Mouse (Mus musculus) heart, embryonic 10.5 days (tissue): ENCODE measurements around the gene Polr3k. TPM values are rescaled to one million over a fixed set of nuclear protein-coding genes. Genes with fewer than 3 reads are reported as not detected.

Experiments
- DNase-seq: peaks from one replicate; pipeline ENCODE4 v3.0.0-alpha.2; 2017; ENCODE audit warnings: low spot score
- H3K27ac ChIP-seq: fragments of 300-500 bp; sonication (generic); 2 replicates; pipeline ENCODE4 v1.5.1; 2016; ENCODE audit warnings: mild to moderate bottlenecking
- H3K27me3 ChIP-seq: fragments of 300-500 bp; sonication (generic); 2 replicates; pipeline ENCODE4 v1.6.1; 2016; ENCODE audit warnings: mild to moderate bottlenecking; ENCODE audit not compliant: poor library complexity, insufficient read depth, severe bottlenecking
- H3K36me3 ChIP-seq: fragments of 300-500 bp; sonication (generic); 2 replicates; pipeline ENCODE4 v1.6.1; 2016; ENCODE audit warnings: mild to moderate bottlenecking, moderate library complexity
- H3K4me1 ChIP-seq: fragments of 300-500 bp; sonication (generic); 2 replicates; pipeline ENCODE4 v1.6.1; 2016; ENCODE audit warnings: mild to moderate bottlenecking
- H3K4me3 ChIP-seq: fragments of 300-500 bp; sonication (generic); 2 replicates; pipeline ENCODE4 v1.5.1; 2016; ENCODE audit warnings: mild to moderate bottlenecking, moderate library complexity
- H3K9me3 ChIP-seq: fragments of 300-500 bp; sonication (generic); 2 replicates; pipeline ENCODE4 v1.6.1; 2016; ENCODE audit warnings: mild to moderate bottlenecking, moderate library complexity
- WGBS: fragments of 180-500 bp; shearing (Covaris S2); methylation state at CpG from one replicate; pipeline ENCODE4 v1.1.7; 2016; 5-methylcytosine and 5-hydroxymethylcytosine counted together
- polyA plus RNA-seq: library from polyadenylated mRNA; unstranded; fragments of >200 nt; fragmentation: Nextera tagmentation; extraction: Ambion mirVana; gene quantifications from 2 replicates; pipeline ENCODE4 v1.2.1, GENCODE M21; 2016

Gene Polr3k
- polyA plus RNA-seq, result 63.4 and 74.1 TPM in 2 replicates

DNA sequence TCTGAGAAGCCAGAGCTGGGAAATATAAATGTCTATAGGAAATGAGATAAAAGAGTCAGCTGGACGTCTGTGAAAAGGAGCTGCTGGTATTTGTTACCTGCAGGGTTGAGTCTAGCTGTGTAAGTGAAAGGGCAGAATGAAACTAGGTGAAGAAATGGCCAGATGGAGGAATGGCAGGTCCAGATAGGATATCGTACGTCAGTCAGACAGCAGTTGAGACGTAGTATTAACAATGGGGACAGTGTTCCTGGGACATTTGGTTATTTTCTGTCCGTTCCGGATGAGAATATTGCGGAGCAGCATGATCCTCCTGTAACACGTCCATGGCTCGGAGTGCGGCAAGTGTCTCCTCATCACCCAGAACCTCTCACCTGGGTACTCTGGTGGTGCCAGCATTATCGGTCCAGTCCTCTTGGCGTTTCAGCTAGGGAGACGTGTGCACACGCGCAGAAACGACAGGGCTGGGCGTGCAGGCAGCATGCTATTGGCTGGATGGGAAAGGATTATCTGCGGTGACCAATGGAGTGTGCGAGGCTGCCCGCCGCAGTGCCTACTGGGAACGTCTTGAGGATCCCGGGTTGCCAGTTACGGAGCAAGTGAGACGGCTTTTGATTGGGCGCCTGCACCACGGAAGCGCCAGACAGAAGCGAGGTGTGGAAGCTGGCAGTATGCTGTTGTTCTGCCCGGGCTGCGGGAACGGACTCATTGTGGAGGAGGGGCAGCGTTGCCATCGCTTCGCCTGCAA, at the start of gene Polr3k:
Polr3k (plus strand) TSS at position 547 of the 745 bp plus-strand sequence.
- Histone ChIP-seq H3K36me3 (peaks cover 11% of the 10 kb centered on the region), H3K27ac (peak within 1 kb of the TSS; percentile 91), H3K4me3 (peak within 1 kb of the TSS; percentile 84), H3K9me3 (no peaks in the 10 kb centered on the region), H3K4me1 (peaks cover 12% of the 10 kb centered on the region), H3K27me3 (no peaks in the 10 kb centered on the region)
- WGBS, result under 1% methylated on average over 35 of the region's 35 CpGs
- DNase-seq, result peak; percentile 99

DNA sequence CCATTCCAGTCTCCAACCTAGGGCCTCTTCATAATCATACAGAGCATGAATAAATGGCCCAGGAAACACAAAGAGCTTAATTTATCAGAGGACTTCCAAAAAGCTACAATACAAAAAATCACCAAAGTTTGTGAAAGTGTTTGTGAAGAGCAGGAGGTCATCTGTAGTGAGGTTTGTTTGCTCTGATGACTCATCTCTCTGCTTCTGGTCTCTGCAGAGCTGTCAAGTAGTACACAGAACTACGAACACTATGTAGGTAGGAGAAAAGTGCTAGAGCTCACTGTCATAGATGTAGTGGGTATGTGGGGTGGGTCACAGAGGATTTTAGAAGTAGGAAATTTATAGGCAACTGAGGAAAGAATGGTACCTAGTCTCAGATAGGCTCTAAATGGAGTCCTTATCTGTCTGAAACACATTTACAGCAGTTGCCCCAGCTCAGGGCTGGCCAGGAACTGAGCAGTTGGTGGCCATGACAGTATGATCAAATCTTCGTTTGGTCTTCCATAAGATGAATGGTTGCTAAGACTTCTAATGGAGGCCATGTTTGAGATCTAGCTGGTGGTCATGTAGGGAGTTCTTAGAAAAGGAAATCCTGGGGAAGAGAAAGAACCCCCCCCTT, 35.0 kb upstream of the Polr3k start:
- H3K36me3 ChIP-seq, result no peaks in the 10 kb centered on the region
- no peak for DNase-seq
- 61% methylated on average over 2 of the region's 2 CpGs for WGBS
- no peak overlapping the region for H3K27ac ChIP-seq
- H3K9me3 ChIP-seq, result no peaks in the 10 kb centered on the region
- H3K27me3 ChIP-seq, result no peaks in the 10 kb centered on the region; the same call in 1 of the 2 replicates
- no peaks in the 10 kb centered on the region for H3K4me1 ChIP-seq
- H3K4me3 ChIP-seq, result no peak overlapping the region

DNA sequence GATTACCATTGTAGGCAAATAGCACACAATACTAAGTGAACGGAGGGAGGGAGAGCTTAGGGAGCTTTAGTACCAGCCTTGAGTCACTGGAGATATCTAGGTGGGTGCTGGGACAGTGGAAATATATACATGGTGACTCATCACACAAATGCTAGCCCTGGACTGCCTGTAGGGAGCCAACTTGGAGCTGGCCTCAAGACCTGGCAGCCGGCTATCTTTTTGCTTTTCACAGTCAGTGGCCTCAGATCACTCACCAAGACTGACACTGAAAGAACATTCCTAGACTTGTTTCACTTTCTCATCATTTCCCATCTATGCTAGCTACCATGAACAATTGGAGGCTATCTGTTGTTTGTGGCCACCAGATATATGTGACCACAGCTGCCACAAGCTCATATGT, 31.4 kb upstream of the Polr3k start:
- DNase-seq, result no peak
- H3K4me3 ChIP-seq, result no peak overlapping the region
- no peaks in the 10 kb centered on the region; the same call in 1 of the 2 replicates for H3K27me3 ChIP-seq
- H3K9me3 ChIP-seq, result no peaks in the 10 kb centered on the region
- H3K27ac ChIP-seq, result no peak overlapping the region
- H3K36me3 ChIP-seq, result no peaks in the 10 kb centered on the region
- 69% methylated on average over 2 of the region's 2 CpGs for WGBS
- no peaks in the 10 kb centered on the region for H3K4me1 ChIP-seq

- H3K4me3 ChIP-seq, result peak within 1 kb of the TSS; percentile 88
Observed at GRCm38 (mm10) chr2:181837372-181838292, 26.5 kb upstream of the Polr3k start, which contains the start of gene Pcmtd2. Gene Pcmtd2 (plus strand): TSS chr2:181837854.

DNA sequence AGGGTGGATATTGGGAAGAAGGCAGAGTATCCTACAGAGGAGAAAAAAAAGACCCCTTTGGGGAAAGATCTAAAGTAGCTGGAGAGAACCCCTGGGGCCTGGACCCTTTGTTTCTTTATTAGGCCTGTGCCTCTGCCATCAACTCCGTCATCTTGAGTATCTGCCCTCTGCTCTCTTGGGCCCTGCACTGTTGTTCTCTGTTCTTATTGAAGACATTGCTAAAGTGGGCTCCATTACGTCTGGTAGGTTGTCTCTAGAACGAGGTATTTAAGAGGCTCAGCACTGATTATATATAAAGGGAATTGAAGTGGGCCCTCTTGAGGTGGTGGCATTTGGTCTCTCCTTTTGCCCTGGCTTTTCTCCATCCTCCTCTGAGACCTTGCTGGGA, 25.9 kb upstream of the Polr3k start:
- peaks cover 9% of the 10 kb centered on the region; the same call in 1 of the 2 replicates for H3K4me1 ChIP-seq
- H3K27ac ChIP-seq, result peak overlapping the region; percentile 92
- no peak for DNase-seq

More at GRCm38 (mm10) chr2:181837372-181838292, 26.5 kb upstream of the Polr3k start, which contains the start of gene Pcmtd2:
- Histone ChIP-seq H3K36me3 (peaks cover 4% of the 10 kb centered on the region), H3K4me1 (peaks cover 9% of the 10 kb centered on the region; the same call in 1 of the 2 replicates), H3K27me3 (no peaks in the 10 kb centered on the region), H3K9me3 (no peaks in the 10 kb centered on the region), H3K27ac (peak within 1 kb of the TSS; percentile 92)
- peak; percentile 97 for DNase-seq
- under 1% methylated on average over 35 of the region's 35 CpGs for WGBS

DNA sequence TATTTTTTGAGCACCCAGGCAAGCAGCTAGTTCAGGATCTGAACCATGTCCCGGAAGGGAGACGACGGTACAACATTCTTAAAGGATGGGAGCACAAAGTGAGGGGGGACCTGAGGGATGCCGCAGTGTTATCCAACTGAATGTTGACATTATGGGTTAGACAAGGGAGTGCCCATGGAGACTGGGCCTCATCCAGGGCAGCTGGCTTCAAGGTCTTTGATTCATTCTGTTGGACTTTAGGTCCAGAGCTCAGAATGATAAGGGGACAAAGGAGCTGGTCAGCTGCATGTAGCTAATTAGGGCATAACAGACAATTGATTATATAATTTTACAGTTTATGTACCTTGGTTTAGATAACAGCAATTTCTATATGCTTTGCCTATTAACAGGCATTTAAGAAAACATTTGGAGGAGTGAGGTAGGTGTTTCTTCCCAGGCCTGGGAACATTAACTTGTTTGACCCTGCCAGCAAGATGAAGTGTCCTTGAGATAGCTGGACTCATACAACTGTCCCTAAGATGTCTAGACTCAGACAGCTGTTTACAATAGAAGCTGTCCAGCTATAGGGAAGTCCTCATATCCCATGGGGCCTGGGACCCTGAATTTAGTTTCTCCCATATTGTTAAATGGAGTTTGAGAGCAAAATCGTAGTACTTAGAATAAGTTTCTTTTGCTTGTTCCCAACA, 18.3 kb upstream of the Polr3k start:
- WGBS, result 88% methylated on average over 5 of the region's 5 CpGs
- peaks cover 43% of the 10 kb centered on the region for H3K36me3 ChIP-seq
- no peak overlapping the region for H3K27ac ChIP-seq
- H3K27me3 ChIP-seq, result no peaks in the 10 kb centered on the region
- H3K4me3 ChIP-seq, result no peak overlapping the region
- no peaks in the 10 kb centered on the region for H3K4me1 ChIP-seq
- no peaks in the 10 kb centered on the region for H3K9me3 ChIP-seq
- no peak for DNase-seq

More for the DNA sequence above, 25.9 kb upstream of the Polr3k start:
- Histone ChIP-seq H3K36me3 (peaks cover 6% of the 10 kb centered on the region), H3K27me3 (no peaks in the 10 kb centered on the region), H3K4me3 (peak overlapping the region; percentile 88), H3K9me3 (no peaks in the 10 kb centered on the region)
- 0% methylated on average over 3 of the region's 3 CpGs for whole genome bisulfite sequencing

- under 1% methylated on average over 22 of the region's 22 CpGs for WGBS
- DNase-seq, result no peak
- Histone ChIP-seq H3K4me1 (peaks cover 12% of the 10 kb centered on the region), H3K36me3 (peaks cover 16% of the 10 kb centered on the region), H3K27ac (peak overlapping the region; percentile 91), H3K9me3 (no peaks in the 10 kb centered on the region), H3K4me3 (peak overlapping the region; percentile 84), H3K27me3 (no peaks in the 10 kb centered on the region)
Observed at GRCm38 (mm10) chr2:181864536-181864860, 361 bp downstream of the Polr3k start.

DNA sequence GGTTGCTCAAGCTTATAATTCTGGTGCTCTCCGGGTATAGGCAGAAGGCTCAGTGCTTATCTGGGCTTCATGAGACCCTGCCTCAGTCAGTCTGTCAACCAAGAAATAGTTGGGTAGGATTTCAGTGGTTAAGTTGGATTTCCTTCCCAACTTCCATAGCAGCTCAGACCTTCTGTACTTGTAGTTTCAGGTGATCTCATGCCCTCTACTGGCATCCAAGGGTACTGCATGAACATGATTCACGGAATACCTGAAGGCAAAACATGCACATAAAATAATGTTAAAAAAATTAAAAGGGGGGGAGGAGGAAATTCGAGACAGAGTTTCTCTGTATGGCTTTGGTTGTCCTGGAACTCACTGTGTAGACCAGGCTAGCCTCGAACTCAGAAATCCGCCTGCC, 2.8 kb downstream of the Polr3k start:
- peaks cover 27% of the 10 kb centered on the region for H3K36me3 ChIP-seq
- H3K4me3 ChIP-seq, result no peak overlapping the region
- no peaks in the 10 kb centered on the region for H3K27me3 ChIP-seq
- no peak overlapping the region for H3K27ac ChIP-seq
- H3K4me1 ChIP-seq, result peaks cover 12% of the 10 kb centered on the region
- no peak for DNase-seq
- no peaks in the 10 kb centered on the region for H3K9me3 ChIP-seq
- WGBS, result 64% methylated on average over 5 of the region's 5 CpGs

DNA sequence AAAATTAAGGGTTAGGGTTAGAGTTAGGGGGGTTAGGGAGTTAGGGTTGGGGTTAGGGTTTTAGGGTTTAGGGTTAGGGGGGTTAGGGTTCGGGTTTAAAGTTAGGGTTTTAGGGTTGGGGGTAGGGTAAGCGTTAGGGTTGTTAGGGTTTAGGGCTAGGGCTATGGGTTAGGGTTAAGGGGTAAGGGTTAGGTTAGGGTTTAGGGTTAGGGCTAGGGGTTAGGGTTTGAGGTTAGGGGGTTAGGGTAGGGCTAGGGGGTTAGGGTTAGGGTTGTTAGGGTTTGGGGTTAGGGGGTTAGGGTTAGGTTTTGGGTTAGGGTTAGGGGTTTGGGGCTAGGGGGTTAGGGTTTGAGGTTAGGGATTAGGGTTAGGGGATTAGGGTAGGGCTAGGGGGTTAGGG, 6.9 kb downstream of the Polr3k start:
- Histone ChIP-seq H3K27ac (no peak overlapping the region), H3K27me3 (no peaks in the 10 kb centered on the region), H3K9me3 (no peaks in the 10 kb centered on the region), H3K4me3 (no peak overlapping the region), H3K36me3 (peaks cover 34% of the 10 kb centered on the region), H3K4me1 (no peaks in the 10 kb centered on the region)
- WGBS, result 93% methylated on average over 2 of the region's 2 CpGs
- no peak for DNase-seq

- Histone ChIP-seq H3K27ac (no peak overlapping the region), H3K36me3 (peaks cover 9% of the 10 kb centered on the region; the same call in 1 of the 2 replicates), H3K4me1 (no peaks in the 10 kb centered on the region), H3K4me3 (no peak overlapping the region), H3K27me3 (no peaks in the 10 kb centered on the region), H3K9me3 (no peaks in the 10 kb centered on the region)
- 76% methylated on average over 1 of the region's 1 CpGs for WGBS
- DNase-seq, result no peak
Observed at GRCm38 (mm10) chr2:181878903-181879302, 14.8 kb downstream of the Polr3k start.

- DNase-seq, result no peak
- no peak overlapping the region for H3K27ac ChIP-seq
- 83% methylated on average over 3 of the region's 3 CpGs for WGBS
Observed at GRCm38 (mm10) chr2:181883022-181883749, 19.0 kb downstream of the Polr3k start.

DNA sequence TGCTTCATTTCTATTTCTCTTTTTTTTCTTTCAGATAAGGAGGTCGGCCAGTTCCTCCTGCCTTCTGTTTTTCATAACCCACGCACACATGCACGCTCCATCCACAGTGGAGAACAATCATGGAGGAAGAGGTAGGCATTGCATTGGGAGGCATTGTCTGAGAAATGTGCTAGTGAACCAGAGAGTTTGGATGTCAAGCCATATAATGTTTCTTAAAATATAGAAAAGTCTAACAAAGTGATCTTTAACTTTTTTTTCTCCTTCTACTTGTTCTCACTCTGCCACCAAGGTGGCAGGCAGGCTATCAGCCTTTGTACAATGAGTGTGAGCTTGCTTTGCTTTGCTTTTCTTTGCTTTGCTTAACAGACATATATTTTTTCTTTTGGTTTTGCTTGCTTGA, 53.7 kb downstream of the Polr3k start:
- no peak overlapping the region for H3K27ac ChIP-seq
- no peaks in the 10 kb centered on the region for H3K4me1 ChIP-seq
- no peaks in the 10 kb centered on the region for H3K36me3 ChIP-seq
- DNase-seq, result peak; percentile 90
- H3K4me3 ChIP-seq, result no peak overlapping the region
- no peaks in the 10 kb centered on the region for H3K27me3 ChIP-seq
- 44% methylated on average over 3 of the region's 3 CpGs for WGBS
- 0 out of 2 replicates have a peak, but pooled peaks cover 2% of the 10 kb centered on the region for H3K9me3 ChIP-seq

More at GRCm38 (mm10) chr2:181883022-181883749, 19.0 kb downstream of the Polr3k start:
- Histone ChIP-seq H3K36me3 (no peaks in the 10 kb centered on the region), H3K27me3 (no peaks in the 10 kb centered on the region), H3K4me3 (no peak overlapping the region), H3K4me1 (no peaks in the 10 kb centered on the region), H3K9me3 (no peaks in the 10 kb centered on the region)
